Mouse (Mus musculus) layer of hippocampus, postnatal 25 days (tissue): ENCODE results near the gene Cab39. TPM values are rescaled to one million over a fixed set of nuclear protein-coding genes. Genes with fewer than 3 reads are reported as not detected.
A peak's percentile ranks its signal among the peaks of the same experiment; 100 is the strongest.

Source experiments
- DNase-seq, 2 experiments: peaks; one replicate each; pipeline ENCODE4 v3.0.0; 2022; ENCODE audit warnings: mixed read lengths in 2 of 2, low spot score in 1 of 2; ENCODE audit errors: extremely low spot score in 1 of 2
- total RNA-seq, 2 experiments: library from RNA; stranded (reverse); gene quantifications; 2 replicates each; pipeline ENCODE4 v1.2.3; 2021

The Cab39 gene
- 100 to 1,000 TPM; 149 to 151 TPM for total RNA-seq

DNA sequence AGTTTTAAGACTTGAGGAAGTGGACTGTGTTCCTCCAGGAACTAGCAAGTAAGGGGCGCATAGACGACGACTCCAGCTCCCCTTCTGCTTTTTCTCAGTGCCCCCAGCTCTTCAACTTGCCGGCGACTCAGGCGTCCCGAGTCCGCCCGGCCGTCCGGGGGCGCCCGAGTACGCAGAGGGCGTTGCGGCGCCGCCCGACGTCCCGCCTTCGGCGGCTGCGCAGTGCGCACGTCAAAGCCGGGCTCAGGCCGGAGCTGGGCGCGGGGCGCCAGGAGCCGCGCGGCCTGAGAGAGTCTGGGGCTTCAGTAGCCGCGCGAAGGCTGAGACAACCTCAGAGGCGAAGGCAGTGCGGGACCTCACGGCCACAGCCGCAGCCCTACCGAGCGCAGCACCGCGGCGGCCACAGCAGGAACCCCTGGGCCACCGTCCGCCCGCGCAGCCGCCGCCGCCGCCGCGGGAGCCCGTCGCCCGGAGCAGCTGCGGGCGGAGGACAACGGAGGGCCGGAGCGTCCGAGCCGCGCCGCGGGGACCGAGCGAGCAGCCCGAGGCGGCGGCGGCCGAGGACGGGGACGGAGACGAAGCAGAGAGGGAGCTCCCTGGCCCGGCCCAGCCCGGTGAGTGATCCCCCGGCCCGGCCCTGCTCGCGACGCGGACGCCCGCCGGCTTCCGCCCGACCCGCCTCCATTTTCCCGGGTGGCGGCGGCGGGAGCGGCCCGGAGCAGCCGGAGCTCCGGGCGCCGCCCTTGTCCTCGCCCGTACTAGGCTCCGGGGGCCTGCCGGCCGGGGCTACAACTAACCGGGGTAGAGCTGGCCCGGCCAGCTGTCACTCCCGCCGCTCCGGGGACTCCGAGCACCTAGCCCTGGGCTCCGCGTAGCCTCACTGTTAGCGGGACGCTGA is at the start of gene Cab39:
TSS of gene Cab39 (plus strand) at position 234 of the 898 bp plus-strand sequence.
- peak; percentile 83 for DNase-seq

DNA sequence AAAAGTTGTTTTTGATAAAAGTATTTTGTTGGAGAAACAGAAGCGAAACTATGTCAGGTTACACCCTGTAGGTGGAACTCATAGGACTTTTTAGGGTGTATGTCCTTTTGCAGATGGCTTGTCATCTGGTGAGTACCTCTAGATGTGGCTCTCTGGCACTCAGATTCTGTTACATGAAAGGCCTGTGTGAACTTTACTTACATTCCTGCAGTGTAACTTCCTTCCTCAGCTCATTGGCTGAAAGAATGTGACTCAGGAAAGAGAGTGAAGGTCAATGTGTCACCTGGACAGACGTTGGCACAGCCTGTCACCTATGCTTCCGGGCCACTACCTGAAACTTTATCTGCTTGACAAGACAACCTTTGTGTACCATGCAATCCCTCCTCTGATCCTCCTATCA is 48.7 kb upstream of the Cab39 start:
- no peak for DNase-seq

DNA sequence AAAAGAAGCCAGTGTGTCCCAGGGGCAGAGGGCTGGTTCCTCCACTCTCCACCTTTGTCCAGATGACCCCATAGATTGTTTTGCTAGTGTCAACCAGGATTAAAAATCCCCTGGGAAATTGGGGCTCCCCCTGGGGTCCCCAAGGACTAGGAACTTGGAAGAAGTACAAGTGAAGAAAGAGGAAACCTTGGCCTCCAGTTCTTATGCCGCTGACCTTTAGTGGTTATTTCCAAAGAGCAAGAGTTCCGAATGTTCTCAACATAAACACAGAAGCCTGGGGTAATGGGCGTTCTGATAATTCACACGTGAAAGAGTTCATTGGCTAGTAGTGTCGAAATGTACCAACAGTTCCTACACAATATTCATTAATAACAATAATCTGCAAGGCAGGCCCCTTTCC is 46.7 kb upstream of the Cab39 start:
- no peak for DNase-seq

DNA sequence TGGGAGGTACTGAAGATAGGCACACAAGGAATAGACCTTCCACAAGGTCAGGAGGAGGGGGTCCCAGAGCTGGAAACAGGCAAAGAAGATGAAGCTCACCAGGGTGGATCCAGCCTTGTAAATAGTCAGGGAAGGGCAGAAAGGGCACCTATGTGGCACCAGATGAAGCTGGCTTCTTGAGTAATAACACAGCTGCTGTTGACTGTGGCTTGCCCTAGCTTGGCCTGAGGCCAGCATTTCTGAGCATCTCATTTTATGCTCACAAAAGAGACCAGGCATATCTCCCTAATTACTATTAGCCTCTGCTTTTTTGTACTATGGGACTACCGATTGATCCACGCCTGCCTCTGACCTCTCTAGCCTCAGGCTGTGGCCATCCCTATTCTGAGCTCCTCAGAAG is 43.4 kb upstream of the Cab39 start:
- DNase-seq, result no peak

DNA sequence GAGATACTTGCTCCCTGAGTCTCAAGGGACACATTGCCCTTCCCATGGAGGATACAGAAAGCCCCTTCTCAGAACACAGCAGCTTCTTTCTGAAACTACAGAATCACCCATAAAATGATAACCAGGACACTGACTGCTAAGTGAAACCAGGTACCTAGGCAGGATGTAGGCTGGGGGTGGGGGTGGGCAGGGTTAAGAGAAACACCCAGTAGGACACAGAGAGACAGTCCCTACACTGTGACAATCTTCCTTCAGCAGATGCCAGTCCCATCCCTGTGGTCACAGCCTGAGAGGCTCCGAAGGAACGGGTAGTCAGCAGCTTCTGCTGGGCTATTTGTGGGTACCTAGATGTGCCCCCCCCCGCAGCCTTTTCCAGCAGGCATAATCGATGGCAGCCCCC is 42.6 kb upstream of the Cab39 start:
- no peak for DNase-seq

DNA sequence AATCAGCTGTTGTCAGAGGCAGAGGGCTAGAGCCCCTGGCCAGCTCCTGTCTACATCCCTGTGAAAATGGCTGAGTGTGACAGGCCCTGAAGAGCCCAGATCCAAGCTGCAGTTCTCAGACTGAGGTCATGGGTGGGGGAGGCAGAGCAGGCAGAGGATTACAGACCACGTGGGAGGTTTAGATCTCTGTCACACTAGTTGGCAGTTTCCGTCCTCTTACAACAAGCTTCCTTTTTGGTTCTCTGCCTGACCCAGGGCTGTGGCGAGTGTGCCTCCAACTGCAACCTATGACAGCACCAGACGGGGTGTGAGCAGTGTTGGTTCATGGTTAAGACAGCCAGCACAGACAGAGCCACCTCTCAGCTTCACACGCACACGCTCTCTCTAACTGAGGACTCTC is 41.7 kb upstream of the Cab39 start:
- no peak for DNase-seq

DNA sequence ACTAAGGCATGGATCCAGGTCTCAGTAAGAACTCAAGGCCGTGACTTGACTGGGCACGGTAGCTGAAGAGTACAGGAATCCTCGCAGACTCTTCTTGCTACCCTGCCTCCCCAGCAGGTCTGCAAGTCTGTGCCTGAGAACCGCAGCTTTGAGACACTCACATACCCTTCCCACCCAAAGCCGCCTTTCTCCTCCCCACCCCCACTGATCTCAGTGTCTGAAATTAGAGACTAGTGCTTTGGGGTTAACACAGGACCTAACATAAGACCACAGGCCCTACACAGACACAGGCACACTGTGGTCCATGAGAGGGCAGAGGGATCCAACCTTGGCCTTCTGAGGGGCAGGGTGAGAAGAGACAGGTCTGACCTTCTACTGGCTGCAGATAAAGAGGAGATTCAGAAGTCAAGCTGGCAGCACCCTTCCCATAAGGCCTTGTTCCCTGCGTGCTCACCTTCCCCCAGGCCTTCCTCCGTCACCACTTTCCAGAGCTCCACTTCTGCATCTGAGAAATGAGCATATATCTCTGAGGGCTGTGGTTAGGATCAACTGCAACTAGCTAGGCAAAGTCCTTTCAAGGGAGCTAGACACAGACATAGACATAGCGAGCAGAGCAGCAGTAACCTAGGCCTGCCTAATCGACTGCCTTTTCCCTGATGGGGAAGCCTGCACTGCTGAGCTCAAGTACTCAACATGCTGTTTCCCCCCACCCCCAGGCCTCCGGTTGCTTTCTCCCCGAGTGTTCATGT is 41.1 kb upstream of the Cab39 start:
- DNase-seq, result no peak

DNA sequence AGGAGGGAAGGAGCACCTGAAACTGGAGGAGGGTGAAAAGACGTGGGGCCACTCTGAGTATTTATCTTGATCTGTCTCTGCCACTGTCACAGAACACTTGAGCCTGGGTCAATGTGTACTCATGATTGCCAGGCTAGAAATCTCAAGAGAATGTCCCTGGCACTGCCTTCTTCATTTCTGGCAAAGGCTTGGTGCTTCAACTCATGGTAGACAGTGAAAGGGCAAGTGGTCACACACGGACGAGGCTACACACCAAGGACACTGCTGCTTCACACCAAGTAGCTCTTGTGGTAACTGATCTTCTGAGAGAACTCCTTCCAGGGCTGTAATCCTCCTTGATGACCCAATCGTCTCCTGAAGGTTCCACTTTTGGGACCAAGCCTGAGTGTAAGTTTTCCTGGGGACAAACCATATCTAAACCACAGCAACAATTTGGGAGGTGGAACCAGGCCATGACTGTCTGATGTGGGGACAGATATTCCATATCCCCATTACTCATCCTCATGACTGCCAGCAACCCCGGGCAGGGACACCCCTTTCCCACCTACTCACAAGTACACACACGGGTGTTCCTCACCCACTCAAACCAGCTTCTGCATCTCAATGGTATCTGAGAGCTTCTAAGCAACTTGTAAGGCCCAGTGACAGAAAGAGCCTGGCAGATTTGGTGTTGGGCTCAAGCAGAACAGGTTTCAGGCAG is 35.6 kb upstream of the Cab39 start:
- DNase-seq, result no peak

DNA sequence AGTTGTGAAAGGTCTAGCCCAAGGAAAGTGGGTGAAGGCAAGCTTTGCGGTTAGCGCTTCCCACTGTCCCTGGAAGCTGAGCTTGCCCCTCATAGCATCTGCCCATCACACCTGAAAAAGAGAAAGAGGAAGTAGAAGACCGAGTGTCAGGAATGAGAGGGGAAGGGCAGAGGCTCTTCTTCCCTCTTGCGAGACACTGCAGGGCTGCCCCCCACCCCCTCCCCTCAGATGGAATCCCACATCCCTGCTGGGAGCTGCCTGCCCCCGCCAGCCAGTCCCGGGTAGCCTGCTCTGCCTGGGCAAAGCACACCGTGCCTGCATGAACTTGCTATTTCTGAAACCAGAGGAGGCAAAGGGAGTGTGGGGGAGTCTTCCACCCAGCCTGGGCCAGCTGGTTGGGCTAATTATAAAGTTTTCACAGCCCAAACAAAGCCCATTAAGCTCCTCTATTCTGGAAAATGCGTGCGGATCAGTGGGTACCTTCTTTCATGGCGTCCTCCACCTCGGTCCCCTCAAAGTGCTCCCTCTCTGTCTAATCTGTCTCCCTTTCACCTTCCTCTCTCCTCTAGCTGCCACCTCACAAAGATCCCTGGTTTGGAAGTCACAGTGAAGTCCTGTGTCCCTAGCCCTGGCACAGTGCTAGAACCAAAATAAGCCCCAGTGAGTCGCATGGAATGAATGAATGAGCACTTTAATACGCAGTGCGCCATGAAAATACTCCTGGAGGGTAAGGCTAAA is 34.8 kb upstream of the Cab39 start:
- DNase-seq, result no peak

DNA sequence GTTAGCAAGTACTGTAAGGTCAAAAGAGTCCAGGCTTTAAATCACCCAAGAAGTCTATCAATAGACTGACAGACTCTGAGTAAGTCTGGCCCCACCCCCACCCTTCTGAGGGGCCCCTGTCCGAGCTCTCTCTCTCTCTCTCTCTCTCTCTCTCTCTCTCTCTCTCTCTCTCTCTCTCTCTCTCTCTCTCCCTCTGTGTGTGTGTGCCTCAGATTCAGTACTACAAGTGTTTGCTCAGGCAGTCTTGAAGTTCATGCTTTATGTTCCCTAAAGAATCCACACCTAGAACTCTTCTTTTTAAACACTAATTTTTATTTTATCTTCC is 34.3 kb upstream of the Cab39 start:
- no peak for DNase-seq

DNA sequence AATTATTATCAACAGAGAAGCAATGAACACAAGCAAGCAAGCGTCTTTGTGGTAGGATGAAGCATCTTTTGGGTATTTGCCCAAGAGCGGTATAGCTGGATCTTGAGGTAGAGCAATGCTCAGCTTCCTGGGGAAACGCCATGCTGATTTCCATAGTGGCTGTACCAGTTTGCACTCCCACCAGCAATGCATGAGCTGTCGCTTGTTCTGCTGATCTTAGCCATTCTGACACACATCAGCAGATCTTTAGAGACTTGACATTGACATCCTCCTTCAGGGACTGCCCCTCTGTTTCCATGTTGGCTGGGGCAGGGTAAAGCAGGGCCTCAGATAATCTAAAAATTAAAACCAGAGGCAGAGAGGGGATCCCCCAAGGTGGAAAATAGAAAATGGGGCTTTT is 31.6 kb upstream of the Cab39 start:
- no peak for DNase-seq

DNA sequence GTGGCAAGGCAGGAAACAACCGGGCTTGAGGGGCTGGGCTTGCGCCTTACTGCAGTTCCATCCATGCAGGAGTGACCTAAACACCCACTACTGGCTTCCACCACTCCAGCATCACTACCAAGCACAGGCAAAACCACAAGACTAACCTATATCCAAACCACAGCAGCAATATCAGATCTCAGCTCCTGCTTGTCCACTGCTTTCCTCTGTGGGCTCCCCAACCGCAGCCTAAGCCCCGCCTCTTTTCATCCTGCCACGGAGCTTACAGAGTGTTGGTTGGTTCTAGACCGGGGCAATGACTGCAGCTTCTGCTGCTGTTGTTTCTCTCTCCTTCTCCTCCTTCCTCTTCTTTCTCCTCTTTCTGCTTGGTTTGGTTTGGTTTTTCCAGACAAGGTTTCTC is 29.9 kb upstream of the Cab39 start:
- DNase-seq, result no peak

DNA sequence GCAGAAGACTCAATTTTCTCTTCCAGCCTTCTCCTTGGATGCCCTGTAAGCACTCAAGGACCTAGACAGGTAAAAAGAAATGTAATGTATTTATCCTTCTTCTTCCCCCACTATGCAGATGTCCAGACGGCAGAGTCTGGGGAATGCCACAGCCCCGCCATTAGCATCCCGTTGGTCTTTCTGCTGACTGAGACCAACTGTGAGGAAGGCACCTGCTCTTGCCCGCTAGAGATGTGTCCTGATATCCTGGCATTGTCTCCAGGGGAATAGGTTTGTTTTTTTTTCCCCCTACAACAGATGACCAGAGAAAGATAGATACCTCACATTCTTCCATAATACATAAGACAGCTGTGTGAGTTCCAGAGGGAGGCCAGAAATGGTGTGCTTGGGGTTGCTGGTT is 28.9 kb upstream of the Cab39 start:
- no peak for DNase-seq

DNA sequence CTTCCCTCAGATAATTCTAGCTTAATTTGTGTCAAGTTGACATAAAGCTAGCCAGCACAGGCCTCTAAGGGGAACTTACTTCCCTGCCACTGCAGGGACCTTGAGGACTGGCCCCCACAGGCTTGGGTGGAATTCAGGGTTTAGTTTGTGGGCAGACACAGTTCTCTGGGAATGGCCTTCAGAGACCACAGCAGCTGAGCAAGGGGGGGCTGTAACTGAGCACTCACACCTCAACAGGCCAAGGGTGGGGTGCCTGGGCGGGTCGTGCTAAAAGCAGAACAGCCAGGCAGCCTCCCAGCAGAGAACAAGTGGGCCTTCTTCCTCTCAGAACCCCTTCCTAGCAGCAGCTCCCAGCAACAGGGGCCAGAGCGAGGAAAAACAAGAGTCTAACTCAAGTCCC is 27.1 kb upstream of the Cab39 start:
- DNase-seq, result no peak

DNA sequence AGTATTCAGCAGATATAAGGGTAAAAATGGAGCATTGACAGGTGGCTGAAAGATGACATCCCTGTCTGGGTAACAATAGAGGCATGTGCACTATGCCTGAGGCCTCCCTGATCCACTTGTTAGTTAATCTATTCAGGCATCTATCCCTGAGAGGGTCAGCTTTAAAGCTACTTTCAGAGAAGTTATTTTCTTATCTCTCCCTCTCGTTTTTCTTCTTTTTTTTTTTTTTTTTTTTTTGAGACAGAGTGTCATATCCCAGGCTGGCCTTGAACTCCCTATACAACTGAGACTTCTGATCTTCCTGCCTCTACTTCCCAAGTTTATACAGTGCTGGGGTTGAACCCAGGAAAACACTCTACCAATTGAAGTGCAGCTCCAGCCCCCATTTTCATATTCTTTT is 25.5 kb upstream of the Cab39 start:
- no peak for DNase-seq

DNA sequence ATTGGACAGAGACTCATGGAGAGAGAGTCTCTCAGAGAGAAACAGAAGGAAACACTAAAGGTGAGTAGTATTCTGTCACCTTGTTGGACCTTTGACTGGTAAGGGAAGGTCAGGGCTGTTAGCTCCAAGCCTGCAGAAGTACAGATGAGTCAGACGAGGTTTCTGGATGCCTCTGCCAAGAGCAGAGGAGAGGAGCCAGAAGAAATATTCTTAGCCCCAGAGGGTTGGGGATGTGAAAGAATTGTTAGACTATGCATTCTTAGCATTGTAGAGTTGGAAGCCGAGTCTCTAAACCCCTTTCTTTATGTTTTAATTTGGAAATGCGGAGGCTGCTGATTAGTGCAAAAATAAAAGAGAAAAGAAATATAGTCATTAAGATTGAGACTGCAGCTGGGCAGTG is 21.3 kb upstream of the Cab39 start:
- DNase-seq, result no peak

DNA sequence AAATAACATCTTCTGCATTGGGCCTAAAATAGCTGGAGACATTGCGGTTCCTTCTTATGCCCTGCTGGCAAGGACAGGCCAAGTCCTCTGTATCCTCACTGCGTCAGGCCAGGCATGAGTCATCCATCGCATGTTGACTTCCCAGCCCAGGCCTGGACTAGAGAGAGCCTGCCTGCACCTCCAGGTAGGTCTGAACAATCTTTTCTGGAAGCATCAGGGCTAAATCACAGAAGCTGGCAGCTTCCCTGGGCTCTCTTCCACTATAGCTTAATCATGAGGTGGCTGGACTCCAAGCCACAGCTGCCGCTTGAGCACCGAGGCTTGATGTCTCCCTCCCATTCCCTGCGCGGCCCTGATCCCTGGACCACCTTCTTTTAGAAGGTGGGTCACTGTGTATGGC is 18.1 kb upstream of the Cab39 start:
- DNase-seq, result no peak

DNA sequence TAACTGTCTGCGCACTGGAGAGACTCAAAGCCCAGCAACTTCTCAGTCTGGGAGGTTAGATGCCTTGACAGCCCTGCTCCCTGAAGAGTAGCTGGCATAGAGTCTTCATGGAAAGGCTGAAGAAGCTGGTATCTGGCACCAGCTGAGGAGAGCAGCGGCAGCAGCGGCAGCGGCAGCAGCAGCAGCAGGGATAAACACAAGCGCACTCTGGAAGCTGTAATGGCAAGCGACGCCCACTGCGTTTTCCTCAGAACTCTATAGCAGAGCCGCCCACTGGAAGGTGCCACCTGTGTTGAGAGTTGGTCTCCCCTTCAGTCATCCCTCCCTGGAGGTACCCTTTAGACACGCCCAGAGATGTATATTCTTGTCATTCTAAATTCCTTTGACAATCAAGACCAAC is 17.1 kb upstream of the Cab39 start:
- DNase-seq, result no peak

DNA sequence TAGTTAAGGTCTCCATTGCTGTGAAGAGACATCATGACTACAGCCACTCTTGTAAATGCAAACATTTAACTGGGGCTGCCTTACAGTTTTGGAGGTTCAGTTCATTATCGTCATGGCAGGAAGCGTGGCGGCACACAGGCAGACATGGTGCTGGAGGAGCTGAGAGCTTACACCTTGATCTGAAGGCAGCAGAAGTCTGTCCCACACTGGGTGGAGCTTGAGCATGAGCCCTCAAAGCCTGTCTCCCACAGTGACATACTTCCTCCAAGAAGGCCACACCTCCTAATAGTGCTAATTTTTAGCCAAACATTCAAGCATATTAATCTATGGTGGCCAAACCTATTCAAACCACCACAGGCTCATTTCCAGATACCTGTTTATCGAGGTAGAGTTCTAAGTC is 14.8 kb upstream of the Cab39 start, which contains the start of gene A630001G21Rik:
TSS of gene A630001G21Rik (minus strand) at position 208 of the 400 bp plus-strand sequence.
- DNase-seq, result no peak

DNA sequence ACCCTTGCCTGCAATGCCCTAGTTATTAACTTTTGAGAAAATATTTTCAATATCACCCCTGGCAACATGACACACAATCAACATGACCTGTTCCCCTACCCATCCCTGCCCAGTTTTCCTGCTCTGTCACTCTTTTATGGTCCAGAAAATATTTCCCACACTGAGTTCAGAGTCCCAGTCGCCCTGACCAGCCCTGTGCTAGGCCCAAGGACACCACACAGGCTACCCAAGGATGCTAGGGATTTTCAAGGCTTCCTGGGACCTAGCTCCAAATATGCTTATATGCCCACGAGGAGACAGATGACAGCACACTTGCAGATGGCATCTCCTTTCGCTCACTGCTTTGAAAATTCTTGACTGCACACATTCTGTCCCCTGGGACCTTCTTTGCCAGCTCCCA is 14.2 kb upstream of the Cab39 start:
- DNase-seq, result no peak
